Mouse (Mus musculus) heart, adult 2 months (tissue): ENCODE data around the gene Thsd7a. TPM values are rescaled to one million over a fixed set of nuclear protein-coding genes. Genes with fewer than 3 reads are reported as not detected.

ENCODE experiments used
- DNase-seq, 2 experiments: peaks; one replicate each; pipeline ENCODE4 v3.0.0; 2021
- H3K27ac ChIP-seq: fragments of 200-600 bp; 2 replicates; pipeline ENCODE4 v1.8.1; 2022
- H3K27me3 ChIP-seq: fragments of 200-500 bp; 2 replicates; pipeline ENCODE4 v1.6.1; 2012; ENCODE audit warnings: mild to moderate bottlenecking, low read length, inconsistent platforms, mixed read lengths; ENCODE audit not compliant: control insufficient read depth, insufficient read depth
- H3K36me3 ChIP-seq: fragments of 200-500 bp; 2 replicates; pipeline ENCODE4 v1.6.1; 2012; ENCODE audit warnings: low read length, inconsistent platforms; ENCODE audit not compliant: control insufficient read depth, insufficient read depth
- H3K4me1 ChIP-seq: fragments of 200-500 bp; 2 replicates; pipeline ENCODE4 v1.6.1; 2011; ENCODE audit warnings: low read length; ENCODE audit not compliant: control insufficient read depth, insufficient read depth
- H3K4me3 ChIP-seq: fragments of 200-600 bp; 2 replicates; pipeline ENCODE4 v1.8.1; 2022
- H3K79me2 ChIP-seq: fragments of 200-500 bp; replicated peaks from 2 replicates; pipeline ENCODE4 v1.6.1; 2012; ENCODE audit warnings: mild to moderate bottlenecking, inconsistent platforms, low read length, moderate library complexity, mixed read lengths; ENCODE audit not compliant: control insufficient read depth, insufficient read depth
- H3K9ac ChIP-seq: fragments of 200-500 bp; 2 replicates; pipeline ENCODE4 v1.6.1; 2012; ENCODE audit warnings: low read depth, mild to moderate bottlenecking, control low read depth, inconsistent platforms, low read length, mixed read lengths
- CTCF ChIP-seq: fragments of 200-600 bp; IDR thresholded peaks from 2 replicates; pipeline ENCODE4 v1.8.1; 2022; ENCODE audit warnings: antibody characterized with exemption, mild to moderate bottlenecking, moderate library complexity
- EP300 ChIP-seq: fragments of 200-500 bp; IDR thresholded peaks from 2 replicates; pipeline ENCODE4 v1.6.1; 2011; ENCODE audit warnings: low read depth, low read length, control low read depth; ENCODE audit not compliant: insufficient read depth
- POLR2A ChIP-seq: fragments of 200-500 bp; IDR thresholded peaks from 2 replicates; pipeline ENCODE4 v1.6.1; 2011; ENCODE audit warnings: mild to moderate bottlenecking, low read depth, low read length, control low read depth; ENCODE audit not compliant: insufficient read depth
- WGBS: fragments of 180-500 bp; shearing (Covaris S2); methylation state at CpG from one replicate; pipeline ENCODE4 v1.1.7; 2018; 5-methylcytosine and 5-hydroxymethylcytosine counted together
- intact Hi-C: fragments of 180-260 bp; cut with DNase I; formaldehyde crosslinking; loops from one replicate; pipeline ENCODE4 v1.15.1; 2025
- polyA plus RNA-seq: library from polyadenylated mRNA; depleted of rRNA; stranded (reverse); fragments of >200 nt; gene quantifications from 2 replicates; pipeline ENCODE4 v1.2.3, GENCODE M21; 2012
- total RNA-seq, 2 experiments: library from RNA; stranded (reverse); gene quantifications; 2 replicates each; pipeline ENCODE4 v1.2.3; 2021

Gene Thsd7a
- total and polyA plus RNA-seq, 3 experiments: 1.8 to 13.9 (median 9.4) TPM

DNA sequence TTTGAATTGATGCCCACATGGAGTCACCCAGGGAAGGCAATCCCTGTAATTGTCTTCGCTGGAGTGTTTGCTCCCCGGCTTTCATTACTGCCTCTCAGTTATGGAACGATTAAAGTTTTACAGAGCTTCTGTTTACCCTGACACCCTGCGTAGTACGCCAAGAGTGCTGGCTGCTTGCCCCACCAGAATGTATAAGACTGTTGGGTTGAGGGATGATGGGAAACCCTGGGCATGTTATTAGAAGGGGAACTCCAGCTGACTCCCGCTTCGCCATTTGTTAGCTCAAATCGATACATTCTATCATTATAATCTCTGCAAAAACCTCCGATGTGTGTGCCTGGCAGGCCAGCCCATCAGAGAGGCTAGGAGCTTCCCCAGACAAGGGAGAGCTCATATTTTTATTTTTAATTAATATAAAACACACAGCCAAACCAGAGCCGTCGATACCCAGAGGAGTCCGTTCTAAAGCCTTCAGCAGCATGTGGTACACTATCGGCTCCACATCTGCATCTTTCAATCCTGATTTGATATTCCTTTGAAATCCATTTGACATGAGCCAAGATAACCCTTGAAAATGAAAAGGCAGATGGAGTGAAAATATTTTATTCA, 142.5 kb downstream of the Thsd7a start:
- Histone ChIP-seq H3K27ac (no peak overlapping the region), H3K4me3 (no peak overlapping the region), H3K9ac (no peak overlapping the region), H3K27me3 (no peaks in the 10 kb centered on the region), H3K36me3 (no peaks in the 10 kb centered on the region), H3K79me2 (no peaks in the 10 kb centered on the region), H3K4me1 (no peaks in the 10 kb centered on the region)
- DNase-seq: no peak
- intact Hi-C loops: no loop called here
- TF ChIP-seq EP300: no peak
- WGBS: 91% methylated on average over 13 of the region's 13 CpGs

DNA sequence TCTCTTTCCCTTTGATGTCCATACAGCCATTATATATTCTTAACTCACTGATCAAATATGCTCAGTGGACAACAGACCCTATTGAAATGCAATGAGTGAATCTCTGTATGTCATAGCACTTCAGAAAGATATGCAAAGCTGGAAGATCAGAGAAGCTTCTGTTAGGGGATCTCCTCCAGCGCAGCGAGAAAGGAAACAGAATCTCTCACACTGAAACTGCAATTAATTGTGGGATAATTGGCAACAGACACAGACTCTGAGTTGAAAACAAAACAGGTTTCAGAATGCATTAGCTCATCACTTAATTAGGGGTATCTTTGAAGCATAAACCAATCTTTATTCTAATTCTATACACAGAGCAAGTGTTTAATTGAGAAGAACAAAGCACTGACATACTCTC, 146.3 kb downstream of the Thsd7a start:
- H3K4me3 ChIP-seq: no peak overlapping the region
- no peaks in the 10 kb centered on the region for H3K4me1 ChIP-seq
- no peak for TF ChIP-seq CTCF
- TF ChIP-seq EP300: no peak
- TF ChIP-seq POLR2A: no peak
- DNase-seq: no peak
- intact Hi-C loops: no loop called here
- WGBS: 88% methylated on average over 2 of the region's 2 CpGs
- H3K79me2 ChIP-seq: no peaks in the 10 kb centered on the region
- H3K27ac ChIP-seq: no peak overlapping the region
- no peak overlapping the region for H3K9ac ChIP-seq
- H3K27me3 ChIP-seq: no peaks in the 10 kb centered on the region
- H3K36me3 ChIP-seq: no peaks in the 10 kb centered on the region

DNA sequence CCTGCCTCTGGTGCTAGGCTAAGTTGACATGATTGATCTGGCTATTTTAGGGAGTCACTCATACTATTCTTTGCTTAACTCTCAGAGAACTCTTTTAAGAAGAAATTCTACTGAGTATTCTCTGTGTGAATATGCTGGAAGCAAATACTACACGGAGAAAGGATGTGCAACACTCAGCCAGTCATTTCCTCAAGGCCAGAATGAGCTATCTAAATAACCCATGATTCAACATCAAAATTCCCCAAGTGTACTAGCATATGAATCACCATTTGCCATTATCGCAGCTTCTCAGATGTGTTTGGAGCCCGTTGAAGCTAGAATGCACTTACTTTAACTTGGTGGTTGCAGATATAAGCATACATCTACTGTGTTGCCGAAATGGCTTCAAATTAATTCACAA, 147.0 kb downstream of the Thsd7a start:
- no peaks in the 10 kb centered on the region for H3K27me3 ChIP-seq
- H3K36me3 ChIP-seq: no peaks in the 10 kb centered on the region
- intact Hi-C loops: no loop called here
- H3K9ac ChIP-seq: no peak overlapping the region
- WGBS: 78% methylated on average over 4 of the region's 4 CpGs
- no peak for TF ChIP-seq POLR2A
- TF ChIP-seq EP300: no peak
- TF ChIP-seq CTCF: no peak
- no peak overlapping the region for H3K27ac ChIP-seq
- H3K4me3 ChIP-seq: no peak overlapping the region
- H3K79me2 ChIP-seq: no peaks in the 10 kb centered on the region
- no peak for DNase-seq
- H3K4me1 ChIP-seq: no peaks in the 10 kb centered on the region

DNA sequence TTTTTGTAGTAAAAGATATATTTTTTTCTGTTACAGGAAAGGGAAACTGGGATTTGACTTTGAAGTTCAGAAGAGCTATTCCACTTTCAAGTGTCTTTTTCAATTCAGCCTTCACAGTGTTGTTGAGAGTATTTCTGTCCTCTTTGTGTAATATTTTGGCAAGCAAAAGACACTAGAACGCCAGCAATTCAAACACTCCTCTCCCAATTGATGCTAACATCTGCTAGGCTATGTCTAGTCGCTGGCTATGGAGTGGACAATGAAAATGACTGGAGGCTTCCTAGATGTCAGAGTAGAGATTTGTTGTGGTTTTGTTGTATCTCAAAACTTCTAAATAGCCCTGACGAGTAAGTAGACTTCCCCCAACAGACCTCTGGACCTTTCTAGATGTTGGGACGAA, 164.8 kb downstream of the Thsd7a start:
- no peaks in the 10 kb centered on the region for H3K36me3 ChIP-seq
- no peaks in the 10 kb centered on the region; the same call in 1 of the 2 replicates for H3K4me1 ChIP-seq
- H3K4me3 ChIP-seq: no peak overlapping the region
- no peaks in the 10 kb centered on the region for H3K79me2 ChIP-seq
- WGBS: 50% methylated on average over 4 of the region's 4 CpGs
- H3K27ac ChIP-seq: no peak overlapping the region
- H3K27me3 ChIP-seq: no peaks in the 10 kb centered on the region
- intact Hi-C loops: no loop called here
- H3K9ac ChIP-seq: no peak overlapping the region
- TF ChIP-seq CTCF (no peak), EP300 (no peak), POLR2A (no peak)
- no peak for DNase-seq

DNA sequence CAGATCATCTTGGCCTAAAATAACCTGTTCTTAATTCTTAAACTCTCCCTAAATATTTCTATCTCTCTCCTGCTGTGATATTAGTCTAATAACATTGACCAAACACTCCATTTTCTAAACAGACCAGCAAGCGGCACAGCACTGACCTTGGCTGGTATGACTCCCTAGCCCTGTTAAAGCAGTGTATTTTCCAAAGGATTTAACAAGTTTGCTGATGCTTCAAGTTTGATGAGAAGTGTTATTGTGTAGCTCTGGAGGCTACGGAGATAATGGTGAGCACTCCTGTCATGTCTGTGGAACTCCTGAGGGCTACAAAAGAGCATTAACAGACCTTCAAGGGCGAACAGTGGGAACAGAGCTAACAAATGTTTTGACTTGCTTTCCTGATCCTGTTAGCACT, 168.1 kb downstream of the Thsd7a start:
- intact Hi-C loops: no loop called here
- WGBS: 72% methylated on average over 3 of the region's 3 CpGs

DNA sequence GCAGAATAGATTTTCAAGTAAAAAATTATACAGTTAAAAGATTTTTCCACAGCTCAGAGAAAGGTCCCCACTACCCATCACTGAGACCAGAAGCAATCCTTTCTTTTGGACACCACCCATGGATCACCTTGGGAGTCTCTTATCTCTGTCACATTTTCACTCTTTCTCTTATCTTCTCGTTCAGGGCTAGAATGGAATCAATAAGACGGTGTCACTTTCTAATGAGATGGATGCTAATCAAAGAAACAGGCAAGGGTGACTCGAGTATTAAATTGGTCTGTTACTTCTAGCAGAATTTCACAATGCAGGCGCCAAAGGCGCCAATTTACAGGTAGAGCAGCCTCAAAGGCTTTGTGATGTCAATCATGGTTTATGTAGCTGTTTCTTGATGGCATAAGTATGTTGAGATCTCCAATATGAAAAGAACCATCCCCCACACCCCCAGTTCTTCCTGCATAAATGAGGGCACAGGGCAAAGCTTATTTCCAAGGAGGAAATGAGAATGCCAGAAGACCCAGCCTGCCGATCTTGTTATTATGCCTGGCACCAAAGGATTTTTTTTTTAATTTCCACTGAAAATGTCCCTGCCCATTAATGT, 173.5 kb downstream of the Thsd7a start:
- Histone ChIP-seq H3K27me3 (no peaks in the 10 kb centered on the region), H3K79me2 (no peaks in the 10 kb centered on the region), H3K4me3 (no peak overlapping the region), H3K9ac (no peak overlapping the region), H3K36me3 (no peaks in the 10 kb centered on the region), H3K27ac (no peak overlapping the region), H3K4me1 (no peaks in the 10 kb centered on the region)
- no peak for DNase-seq
- intact Hi-C loops: no loop called here
- WGBS: 59% methylated on average over 6 of the region's 6 CpGs
- no peak for TF ChIP-seq POLR2A
- no peak for TF ChIP-seq CTCF
- TF ChIP-seq EP300: no peak

More for the DNA sequence above, 168.1 kb downstream of the Thsd7a start:
- Histone ChIP-seq H3K79me2 (no peaks in the 10 kb centered on the region), H3K27me3 (no peaks in the 10 kb centered on the region), H3K27ac (no peak overlapping the region), H3K36me3 (no peaks in the 10 kb centered on the region), H3K4me1 (no peaks in the 10 kb centered on the region; the same call in 1 of the 2 replicates), H3K9ac (no peak overlapping the region), H3K4me3 (no peak overlapping the region)
- DNase-seq: no peak
- no peak for TF ChIP-seq EP300

DNA sequence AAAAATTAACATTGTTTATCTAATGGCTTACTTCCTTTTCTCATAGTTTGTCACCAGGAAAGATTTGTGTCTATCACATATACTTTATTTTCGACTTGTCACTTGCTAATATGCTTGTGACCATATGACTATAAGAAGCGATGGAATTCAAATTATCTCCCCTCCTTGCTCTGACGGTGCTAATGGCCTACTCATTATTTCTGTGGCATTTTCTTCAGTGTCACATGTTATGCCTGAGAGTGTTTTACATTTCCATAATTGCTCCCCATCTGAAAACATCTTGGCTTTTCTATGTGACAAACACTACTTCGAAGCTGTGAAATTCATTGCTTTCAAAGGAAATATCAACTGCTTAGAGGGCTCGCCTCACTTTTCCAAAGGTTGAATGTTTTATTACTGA, 177.0 kb downstream of the Thsd7a start:
- Histone ChIP-seq H3K36me3 (no peaks in the 10 kb centered on the region), H3K4me1 (no peaks in the 10 kb centered on the region), H3K27me3 (no peaks in the 10 kb centered on the region), H3K27ac (no peak overlapping the region), H3K79me2 (no peaks in the 10 kb centered on the region), H3K9ac (no peak overlapping the region), H3K4me3 (no peak overlapping the region)
- DNase-seq: no peak
- WGBS: 86% methylated on average over 5 of the region's 5 CpGs
- intact Hi-C loops: no loop called here
- TF ChIP-seq EP300 (no peak), CTCF (no peak), POLR2A (no peak)
